Mouse (Mus musculus) right cerebral cortex, postnatal 10 days (tissue): ENCODE results near the gene Iltifb.
"Not testable (repeated sequence)": the region's sequence is repeated elsewhere in the genome, so short reads cannot be mapped to it uniquely, and the experiment has no call there.

ENCODE experiments used
- DNase-seq, 2 experiments: peaks; one replicate each; pipeline ENCODE4 v3.0.0; 2021; ENCODE audit warnings: low spot score in 2 of 2

Gene Iltifb

DNA sequence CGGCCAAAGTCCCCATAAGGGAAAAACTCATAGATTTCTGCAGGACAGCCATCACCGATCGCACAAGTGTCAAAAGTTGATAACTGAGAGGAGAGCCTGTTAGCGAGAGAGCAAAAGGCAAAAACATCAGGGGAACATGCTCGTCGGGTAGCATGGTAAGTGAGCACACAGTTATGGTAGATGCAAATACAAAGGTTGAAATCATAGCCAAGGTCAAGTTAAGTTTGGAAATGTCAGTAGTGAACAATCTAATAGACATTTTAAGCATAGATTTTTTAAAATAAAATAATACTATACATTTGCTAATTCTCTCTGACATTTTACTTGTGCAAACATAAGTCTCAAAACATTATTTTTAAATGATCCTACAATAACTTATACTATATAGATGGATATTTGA, at the start of gene Iltifb:
Gene Iltifb, minus strand, starts transcription at position 101 of the 400 bp plus-strand sequence.
- DNase-seq, result no peak

DNA sequence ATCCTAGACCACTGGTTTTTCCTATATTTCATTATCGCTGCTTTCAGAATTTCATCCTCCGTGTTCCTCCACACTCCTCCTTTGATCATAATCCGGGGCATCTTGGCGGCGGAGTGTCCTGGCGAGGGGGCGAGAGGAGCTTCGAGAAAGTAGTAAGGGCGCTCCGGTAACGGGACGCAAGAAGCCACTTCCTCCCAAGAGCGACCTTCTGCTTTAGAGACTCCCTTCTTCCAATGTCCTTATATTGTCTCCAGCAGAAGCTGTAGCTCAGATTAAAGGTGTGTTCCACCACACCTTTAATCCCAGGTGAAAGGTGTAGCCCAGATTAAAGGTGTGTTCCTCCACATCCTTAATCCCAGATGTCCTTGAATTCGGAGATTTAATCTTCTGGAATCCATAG, 48.3 kb upstream of the Iltifb start, which contains the start of gene Gm9046:
Gene Gm9046, minus strand, starts transcription at position 101 of the 400 bp plus-strand sequence.
- not testable (repeated sequence) for DNase-seq

DNA sequence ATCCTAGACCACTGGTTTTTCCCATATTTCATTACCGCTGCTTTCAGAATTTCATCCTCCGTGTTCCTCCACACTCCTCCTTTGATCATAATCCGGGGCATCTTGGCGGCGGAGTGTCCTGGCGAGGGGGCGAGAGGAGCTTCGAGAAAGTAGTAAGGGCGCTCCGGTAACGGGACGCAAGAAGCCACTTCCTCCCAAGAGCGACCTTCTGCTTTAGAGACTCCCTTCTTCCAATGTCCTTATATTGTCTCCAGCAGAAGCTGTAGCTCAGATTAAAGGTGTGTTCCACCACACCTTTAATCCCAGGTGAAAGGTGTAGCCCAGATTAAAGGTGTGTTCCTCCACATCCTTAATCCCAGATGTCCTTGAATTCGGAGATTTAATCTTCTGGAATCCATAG, 42.9 kb upstream of the Iltifb start, which contains the start of gene Gm9045:
Gene Gm9045, minus strand, starts transcription at position 101 of the 400 bp plus-strand sequence.
- not testable (repeated sequence) for DNase-seq

DNA sequence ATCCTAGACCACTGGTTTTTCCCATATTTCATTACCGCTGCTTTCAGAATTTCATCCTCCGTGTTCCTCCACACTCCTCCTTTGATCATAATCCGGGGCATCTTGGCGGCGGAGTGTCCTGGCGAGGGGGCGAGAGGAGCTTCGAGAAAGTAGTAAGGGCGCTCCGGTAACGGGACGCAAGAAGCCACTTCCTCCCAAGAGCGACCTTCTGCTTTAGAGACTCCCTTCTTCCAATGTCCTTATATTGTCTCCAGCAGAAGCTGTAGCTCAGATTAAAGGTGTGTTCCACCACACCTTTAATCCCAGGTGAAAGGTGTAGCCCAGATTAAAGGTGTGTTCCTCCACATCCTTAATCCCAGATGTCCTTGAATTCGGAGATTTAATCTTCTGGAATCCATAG, 37.5 kb upstream of the Iltifb start, which contains the start of gene Gm9044:
Gene Gm9044, minus strand, starts transcription at position 101 of the 400 bp plus-strand sequence.
- DNase-seq, result not testable (repeated sequence)

DNA sequence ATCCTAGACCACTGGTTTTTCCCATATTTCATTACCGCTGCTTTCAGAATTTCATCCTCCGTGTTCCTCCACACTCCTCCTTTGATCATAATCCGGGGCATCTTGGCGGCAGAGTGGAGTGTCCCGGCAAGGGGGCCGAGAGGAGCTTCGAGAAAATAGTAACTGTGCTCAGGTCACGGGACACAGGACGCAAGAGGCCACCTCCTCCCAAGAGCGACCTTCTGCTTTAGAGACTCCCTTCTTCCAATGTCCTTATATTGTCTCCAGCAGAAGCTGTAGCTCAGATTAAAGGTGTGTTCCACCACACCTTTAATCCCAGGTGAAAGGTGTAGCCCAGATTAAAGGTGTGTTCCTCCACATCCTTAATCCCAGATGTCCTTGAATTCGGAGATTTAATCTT, 32.0 kb upstream of the Iltifb start, which contains the start of gene Gm9040:
Gene Gm9040, minus strand, starts transcription at position 101 of the 400 bp plus-strand sequence.
- DNase-seq, result not testable (repeated sequence)

DNA sequence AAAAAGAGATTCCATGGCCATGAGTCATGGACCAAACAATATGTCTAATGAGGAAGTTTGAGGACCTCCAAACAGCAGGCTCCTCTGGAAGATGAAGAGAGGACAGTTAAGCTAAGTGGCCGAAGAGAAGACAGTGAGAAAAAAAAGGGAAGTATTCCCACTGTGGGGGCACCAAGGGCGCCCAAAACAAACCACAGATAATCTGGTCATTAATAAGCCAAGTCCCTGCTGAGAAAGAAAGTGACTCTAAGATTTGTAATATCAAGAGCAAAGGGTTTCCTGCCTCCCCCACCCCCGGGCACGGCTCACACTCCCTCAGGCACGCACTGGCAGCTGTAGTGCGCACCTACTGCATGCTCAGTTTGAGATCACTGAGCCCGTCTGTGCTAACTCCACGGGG, 24.2 kb upstream of the Iltifb start:
- DNase-seq, result no peak

DNA sequence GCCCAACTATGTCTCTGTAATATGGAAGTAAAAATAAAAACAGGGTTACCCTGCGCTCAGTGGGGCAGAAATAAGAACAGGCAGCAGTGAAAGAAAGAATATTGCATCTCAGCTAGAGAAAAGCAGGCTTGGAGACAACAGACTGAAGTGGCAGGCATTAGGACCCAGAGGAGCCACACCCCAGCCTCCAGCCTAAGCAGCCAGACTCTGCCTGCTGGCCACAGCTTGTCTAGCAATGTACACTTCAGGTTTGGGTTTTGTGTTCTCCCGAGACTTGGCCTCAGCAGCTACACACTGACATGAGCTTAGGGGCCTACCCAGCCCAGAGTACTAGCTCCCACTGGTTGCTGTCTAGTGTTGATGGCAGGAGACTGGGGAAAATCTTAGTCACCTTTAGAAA, 7.3 kb upstream of the Iltifb start:
- not testable (repeated sequence) for DNase-seq

DNA sequence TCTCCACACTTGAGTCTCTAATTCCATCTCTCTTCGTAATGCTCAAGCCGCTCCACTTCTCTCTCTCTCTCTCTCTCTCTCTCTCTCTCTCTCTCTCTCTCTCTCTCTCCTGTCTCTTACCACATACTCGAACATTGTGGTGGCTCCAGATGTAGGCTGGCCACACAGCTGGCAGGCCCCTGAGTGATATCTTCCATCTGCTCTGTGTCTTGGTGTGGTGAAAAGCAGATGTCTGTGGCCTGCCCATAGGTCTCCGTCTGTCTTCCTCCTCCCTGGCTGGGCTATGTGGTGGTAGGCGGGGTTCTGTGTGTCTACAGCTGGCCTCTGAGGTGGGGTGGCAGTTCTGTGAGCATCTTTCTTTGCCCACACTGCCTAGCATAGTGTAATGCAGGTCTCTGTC, 11.8 kb downstream of the Iltifb start:
- not testable (repeated sequence) for DNase-seq

DNA sequence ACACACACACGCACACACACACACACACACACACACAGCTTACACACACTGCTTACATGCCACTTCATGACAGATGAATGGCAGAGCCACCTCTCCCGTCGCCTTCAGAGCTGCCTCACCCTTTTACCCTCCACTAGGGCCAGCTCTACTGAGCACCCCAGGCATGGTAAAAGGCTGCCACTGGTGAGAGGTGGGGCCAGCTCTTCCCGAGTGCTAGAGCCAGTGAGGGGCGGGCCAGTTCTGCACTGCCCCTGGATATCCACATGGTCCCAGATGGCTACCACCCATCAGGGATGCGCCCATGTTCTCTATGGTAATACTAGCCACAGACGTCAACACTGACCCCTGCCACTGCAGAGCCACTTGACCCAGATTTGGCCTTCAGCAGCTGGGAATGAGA, 12.3 kb downstream of the Iltifb start:
- DNase-seq, result not testable (repeated sequence)

DNA sequence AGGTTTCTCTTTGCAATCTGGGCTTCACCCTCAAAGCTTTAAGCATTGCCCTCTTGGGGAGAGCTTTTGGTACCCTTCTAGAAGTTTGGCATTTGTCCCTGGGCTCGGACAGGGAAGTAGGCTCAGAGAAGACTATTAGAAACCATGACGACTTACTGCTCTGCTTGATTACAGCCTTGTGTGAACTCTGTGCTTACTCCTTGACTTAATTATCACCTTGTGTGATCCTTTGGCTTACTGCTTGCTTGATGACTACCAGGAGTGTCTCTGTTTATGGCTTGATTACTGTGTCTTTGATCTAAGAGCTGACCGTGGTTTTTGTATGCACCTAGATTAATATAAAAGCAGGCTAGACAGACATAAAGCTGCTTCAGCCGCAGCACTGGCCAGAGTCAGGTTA, 16.8 kb downstream of the Iltifb start:
- not testable (repeated sequence) for DNase-seq

DNA sequence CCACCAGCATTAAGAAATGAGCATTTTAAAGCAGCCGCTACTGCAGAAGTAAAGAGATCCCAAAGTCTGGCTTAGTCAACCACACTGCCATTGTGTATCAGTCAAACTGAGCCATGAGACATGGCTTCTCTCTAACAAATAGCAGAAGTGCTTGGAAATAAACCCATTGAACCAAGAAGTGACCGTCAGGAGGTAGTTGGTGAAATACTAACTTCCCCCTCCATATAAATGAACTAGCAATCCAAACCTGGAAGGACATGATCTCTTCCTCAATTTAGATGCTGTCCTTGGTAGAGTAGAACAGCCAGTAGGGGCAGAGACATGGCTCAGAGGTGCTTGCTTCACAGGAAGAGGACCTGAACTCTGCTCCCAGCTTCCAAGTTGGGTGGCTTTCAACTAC, 23.4 kb downstream of the Iltifb start:
- not testable (repeated sequence) for DNase-seq

DNA sequence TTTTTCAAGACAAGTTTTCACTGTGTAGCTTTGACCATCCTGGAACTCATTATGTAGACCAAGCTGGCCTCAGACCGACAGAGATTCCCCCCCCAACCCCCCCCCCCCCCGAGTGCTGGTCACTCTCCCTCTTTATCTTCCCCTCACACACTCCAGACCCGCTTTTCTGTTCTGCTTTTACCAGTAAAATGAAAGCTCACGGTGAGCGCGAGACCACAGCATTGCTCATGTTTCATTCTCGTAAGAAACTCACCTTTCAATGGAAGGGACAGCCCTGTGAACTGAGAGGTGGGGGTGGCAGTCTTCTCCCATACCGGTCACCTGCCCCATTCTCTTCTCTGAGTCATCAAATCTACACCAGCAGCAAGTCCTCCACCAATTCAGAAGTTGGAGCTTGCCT, 26.0 kb downstream of the Iltifb start:
- DNase-seq, result not testable (repeated sequence)

DNA sequence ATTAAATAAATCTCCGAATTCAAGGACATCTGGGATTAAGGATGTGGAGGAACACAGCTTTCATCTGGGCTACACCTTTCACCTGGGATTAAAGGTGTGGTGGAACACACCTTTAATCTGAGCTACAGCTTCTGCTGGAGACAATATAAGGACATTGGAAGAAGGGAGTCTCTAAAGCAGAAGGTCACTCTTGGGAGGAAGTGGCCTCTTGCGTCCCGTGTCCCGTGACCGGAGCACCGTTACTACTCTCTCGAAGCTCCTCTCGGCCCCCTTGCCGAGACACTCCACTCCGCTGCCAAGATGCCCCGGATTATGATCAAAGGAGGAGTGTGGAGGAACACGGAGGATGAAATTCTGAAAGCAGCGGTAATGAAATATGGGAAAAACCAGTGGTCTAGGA, 36.5 kb downstream of the Iltifb start, which contains the start of gene Gm32802:
Gene Gm32802, plus strand, starts transcription at position 301 of the 400 bp plus-strand sequence.
- not testable (repeated sequence) for DNase-seq

DNA sequence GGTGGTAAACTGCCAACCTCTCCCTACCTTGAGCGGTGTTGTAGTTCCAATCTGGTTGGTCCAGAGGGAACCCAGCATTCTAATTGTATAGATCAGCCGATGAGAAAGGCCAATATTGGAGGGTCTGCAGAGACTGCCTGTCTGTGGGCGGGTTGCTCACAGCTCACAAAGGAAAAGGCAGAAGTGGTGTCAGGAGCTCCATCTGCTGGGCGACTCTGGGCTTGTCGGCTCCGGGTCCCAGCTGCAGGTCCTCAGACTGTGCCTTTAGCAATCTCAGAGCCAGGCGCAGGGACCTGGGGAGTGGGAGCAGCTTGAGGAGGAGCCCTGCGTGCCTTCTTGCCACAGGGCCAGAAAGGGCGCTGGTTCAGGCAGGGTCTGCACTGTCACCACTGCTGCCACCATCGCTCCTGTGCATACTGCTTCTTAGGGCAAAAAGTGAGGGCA, 44.0 kb downstream of the Iltifb start:
- peak; percentile 34 to 47 for DNase-seq

DNA sequence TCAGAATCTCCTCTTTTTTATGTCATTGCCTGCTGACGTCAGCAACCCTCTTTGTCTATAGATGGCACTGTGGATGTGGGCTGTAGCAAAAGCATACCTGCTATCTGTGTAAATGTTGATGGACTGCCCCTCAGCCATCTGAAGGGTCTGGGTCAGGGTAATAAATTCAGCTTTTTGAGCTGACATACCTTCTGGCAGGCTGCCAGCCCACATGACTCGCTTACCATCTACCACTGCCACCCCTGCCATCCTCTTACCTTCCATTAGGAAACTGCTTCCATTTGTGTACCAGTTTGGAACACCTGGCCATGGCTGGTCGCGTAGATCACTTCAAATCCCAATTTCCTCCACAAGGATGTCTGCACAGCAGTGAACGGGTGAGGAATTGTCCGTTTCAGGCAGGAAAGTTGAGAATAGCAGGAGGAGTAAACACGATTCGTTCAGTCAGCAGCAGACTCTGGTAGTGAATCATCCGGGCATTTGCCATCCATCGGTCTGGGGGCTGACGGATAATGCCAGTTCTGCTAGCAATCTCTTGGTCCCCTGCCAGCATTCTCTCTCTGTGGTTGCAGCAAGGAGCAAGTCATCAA, 45.7 kb downstream of the Iltifb start:
- peak; percentile 24 to 29 for DNase-seq

DNA sequence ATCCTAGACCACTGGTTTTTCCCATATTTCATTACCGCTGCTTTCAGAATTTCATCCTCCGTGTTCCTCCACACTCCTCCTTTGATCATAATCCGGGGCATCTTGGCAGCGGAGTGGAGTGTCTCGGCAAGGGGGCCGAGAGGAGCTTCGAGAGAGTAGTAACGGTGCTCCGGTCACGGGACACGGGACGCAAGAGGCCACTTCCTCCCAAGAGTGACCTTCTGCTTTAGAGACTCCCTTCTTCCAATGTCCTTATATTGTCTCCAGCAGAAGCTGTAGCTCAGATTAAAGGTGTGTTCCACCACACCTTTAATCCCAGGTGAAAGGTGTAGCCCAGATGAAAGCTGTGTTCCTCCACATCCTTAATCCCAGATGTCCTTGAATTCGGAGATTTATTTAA, 54.2 kb downstream of the Iltifb start, which contains the start of gene Gm32717:
Gene Gm32717, minus strand, starts transcription at position 101 of the 400 bp plus-strand sequence.
- DNase-seq, result not testable (repeated sequence)
